Mouse (Mus musculus): ENCODE results near the gene Irf2.

The Irf2 gene

DNA sequence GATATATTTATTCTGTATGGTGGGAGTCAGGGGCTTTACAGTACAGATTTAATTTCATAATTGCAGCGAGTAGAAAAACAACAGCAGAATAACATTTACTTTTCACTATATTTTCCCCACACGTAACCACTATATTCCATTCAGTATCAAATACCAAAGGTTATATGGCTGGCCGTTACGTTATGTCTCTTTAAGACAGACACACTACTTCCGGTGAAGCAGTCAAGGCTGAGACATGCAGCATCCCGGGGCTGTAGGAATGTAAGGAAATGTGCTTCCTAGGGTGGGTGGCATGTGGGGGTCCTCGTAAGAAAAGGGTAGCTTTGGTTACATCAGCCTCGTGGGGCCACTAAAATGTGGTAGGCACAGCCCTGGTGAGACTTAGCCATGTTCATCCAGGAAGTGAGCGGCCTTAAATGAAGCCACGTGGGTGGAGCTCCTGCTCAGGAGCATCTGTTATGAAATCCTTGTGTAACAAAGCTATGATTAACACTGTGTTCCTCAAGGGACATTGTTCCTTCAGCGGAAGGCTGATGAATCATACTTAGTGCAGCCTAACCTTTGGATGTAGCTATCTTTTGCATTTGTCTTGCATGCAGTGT is 71.6 kb downstream of the Irf2 start:
- DNase-seq: peak; percentile 53

DNA sequence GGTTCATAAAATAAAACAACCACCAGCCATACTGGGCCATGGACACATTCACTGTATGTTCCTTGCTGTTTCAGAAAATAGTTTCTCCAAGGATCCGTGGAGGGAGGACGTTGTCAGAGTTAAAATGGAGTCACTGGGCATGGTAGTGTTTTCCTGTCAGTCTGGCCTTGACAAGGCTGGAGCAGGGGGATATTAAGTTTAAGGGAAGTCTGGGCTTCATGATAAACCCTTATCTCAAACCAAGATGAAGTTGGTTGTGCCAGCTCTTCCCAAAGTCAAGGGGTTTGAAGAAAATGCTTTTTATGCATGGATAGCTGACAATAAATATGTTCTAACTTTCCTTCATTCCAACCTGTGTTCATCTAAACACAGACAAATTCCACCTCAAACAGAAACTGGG is 72.4 kb downstream of the Irf2 start:
- DNase-seq: no peak

GRCm38 (mm10) chr8:46812966-46813365 is 73.4 kb downstream of the Irf2 start:
- DNase-seq: no peak

DNA sequence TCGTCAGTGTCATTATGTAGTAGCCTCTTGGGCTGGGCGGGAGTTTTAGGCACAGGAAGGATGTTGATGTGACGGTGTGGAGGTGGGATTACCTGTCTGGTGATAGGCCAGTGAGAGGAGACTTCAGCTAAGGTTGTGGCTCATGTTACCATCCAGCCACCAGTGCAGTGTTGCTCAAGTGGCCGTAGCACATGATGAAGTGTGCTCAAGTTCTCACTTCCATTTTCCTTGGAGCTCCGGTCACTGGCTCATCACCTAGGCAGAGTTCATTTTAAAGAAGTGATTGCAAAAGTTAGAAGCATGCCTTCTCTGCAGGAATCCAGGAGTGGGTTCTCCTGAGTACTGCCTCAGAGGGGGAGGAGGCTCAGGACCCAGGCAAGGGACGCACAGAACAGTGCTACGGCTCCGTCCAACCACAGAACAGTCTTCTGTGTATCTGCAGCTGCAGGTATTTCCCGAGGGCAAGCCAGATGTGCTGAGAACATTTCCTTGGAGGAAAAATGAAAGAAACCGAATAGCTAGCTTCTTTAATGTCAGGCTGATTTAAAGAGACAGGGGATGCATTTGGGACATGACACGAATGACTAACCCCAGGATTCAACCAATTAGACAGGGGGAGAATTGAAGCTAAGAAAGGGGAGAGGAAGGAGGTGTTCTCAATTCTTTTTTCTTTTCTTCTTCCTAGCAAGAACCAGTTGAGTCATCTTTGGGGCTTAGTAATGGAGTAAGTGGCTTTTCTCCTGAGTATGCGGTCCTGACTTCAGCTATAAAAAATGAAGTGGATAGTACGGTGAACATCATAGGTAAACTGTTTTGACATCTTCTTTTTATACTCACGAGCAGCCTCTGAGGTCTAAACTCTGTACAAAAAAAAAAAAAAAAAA is 78.8 kb downstream of the Irf2 start:
- DNase-seq: no peak

DNA sequence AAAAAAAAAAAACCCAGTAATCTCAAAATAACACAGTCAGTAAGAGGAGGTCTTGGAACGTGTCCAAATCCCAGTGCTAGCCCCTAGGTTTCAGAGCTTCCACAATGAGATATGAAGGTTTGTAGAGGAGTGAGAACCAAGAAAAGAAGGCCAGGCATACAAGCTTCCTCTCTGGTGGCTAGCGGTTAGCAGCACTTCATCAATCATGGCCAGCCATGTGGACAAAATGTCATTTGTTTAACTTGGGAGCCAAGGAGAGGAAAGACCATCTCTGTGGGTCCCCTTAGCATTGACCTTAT is 79.4 kb downstream of the Irf2 start:
- no peak for DNase-seq

DNA sequence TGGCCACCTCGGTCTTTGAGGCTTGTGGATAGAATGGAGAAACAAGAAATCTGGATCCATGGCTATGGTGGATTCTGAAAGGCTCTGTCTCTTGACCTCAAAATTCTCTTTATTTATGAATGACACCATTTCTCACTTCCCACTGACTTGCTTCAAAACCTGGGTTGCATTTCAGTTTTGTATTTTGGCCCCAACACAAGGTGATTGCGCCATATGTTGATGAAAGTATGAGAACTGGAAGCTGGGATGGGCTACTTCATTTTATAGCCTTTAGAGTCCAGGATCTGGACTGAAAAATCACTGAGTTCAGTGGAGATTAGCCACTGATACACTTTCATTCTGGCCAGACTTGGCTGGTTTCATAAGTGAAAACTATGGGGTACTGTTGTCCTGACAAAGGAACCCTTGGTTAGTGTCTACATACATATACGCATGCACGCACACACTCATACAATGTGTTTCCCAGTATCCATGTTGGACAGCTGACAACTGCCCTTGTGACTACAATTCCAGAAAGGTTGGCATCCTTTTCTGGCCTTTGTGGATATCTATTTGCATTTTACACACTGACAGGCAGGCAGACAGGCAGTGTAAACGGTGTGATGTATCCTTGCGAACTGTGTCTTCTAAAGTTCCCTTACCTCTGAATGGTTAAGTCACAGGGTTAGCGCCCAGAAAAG is 89.3 kb downstream of the Irf2 start:
- DNase-seq: no peak

DNA sequence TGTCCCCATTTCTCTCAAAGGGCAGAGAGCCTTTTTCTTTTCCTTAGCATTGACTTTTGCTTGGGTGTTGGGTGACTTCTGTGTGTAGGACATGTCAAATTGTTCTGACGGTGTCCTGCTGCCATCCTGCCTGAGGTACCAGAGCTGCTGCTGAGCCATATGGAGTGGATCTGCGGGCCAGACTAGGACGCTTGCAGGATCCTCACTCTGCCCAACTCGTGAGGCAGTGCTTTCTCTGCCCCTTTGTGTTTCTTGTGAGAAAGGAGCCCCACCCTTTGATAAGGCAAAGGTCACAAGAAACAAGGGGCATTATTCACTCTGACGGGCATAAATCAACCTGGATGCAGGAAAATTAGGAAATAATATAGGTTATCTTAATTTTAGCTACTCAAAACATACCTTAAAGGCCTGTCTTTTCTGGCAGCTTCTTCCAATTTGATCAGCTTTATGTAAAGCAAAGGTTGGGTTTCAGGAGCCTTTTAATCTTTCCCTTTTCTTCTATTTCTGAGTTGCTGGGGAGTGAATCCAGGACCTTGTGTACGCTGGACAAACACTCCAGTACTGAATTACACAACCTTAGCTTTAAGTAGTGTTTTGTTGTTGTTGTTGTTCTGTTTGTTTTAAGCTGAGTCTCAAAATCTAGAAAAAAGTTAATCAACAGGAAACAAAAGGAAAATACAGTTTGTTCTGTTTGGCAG is 90.0 kb downstream of the Irf2 start:
- no peak for DNase-seq

DNA sequence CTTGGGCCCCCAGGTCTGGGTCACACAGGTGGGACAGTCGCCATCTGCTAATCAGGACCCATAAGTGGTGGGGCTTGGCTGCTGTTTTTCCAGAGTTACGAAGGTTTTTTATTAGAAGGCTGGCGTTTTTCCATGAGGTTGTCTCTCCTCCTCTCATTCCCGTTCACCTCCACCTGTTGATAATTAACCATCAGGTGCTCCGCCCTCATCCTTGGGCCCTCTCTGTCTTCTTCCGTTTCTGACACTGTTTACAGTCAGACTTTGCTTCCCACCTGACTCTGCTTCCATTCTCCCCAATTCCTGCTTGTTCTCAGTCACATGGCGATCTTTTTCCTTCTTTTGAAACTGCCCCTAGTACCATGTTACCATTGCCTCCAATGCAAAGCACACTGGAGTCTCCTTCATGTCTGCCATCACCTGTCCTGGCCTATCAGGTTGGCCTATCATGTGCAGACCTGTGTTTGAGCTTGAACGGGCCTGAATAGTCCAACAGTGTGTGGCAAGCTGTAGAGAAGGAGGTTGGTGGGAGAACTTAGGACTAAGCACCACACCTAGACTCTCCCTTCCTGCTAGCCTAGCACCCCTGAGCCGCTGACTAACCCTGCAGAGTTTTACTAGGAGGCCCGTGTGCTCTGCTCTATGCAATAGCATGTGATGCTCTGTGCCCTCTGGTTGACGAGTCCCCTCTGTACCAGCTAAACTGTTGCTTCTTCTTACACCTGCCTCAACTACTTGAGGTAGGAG is 90.8 kb downstream of the Irf2 start:
- no peak for DNase-seq

DNA sequence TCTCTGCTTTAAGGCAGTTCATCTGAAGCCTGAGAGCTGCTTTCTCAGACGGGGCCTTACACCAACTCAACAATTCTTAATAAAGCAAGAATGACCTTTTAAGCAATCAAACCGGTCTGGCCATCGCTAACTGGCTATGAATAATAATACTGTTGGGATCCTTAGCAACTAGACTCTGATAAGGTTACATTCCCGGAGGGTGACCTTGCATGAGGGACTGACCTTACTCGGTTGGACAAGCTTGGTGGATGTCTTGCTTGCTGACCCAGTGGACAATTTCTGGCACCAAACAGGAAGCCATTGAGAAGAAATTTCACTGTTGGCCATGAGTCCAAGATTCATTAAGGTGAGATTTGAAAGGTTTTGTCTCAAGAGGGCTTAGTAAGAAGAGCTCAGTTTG is 92.4 kb downstream of the Irf2 start:
- DNase-seq: no peak

DNA sequence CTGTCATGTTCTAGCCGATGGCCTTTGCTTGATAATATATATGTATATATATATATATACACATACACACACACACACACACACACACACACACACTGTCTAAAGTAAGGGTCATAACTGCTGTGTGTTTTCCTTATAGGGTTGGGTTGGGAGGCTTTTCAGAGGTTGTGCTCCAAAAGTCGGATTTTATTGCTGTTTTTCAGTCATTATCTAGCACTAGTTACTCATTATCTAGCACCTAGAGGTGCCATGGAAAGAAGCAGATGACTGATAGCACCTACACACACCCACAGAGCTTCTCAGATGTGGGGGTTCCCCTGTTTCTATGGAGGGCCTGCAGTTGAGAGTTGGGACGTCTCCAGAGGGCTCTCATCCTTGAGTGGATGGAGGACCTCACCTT is 92.9 kb downstream of the Irf2 start:
- no peak for DNase-seq

- DNase-seq: no peak
Measured at GRCm38 (mm10) chr8:46833763-46834162, 94.2 kb downstream of the Irf2 start.

GRCm38 (mm10) chr8:46834440-46834839 is 94.9 kb downstream of the Irf2 start:
- no peak for DNase-seq

- no peak for DNase-seq
Measured at GRCm38 (mm10) chr8:46836011-46836652, 96.6 kb downstream of the Irf2 start.

- no peak for DNase-seq
Measured at GRCm38 (mm10) chr8:46836949-46837348, 97.4 kb downstream of the Irf2 start.

DNA sequence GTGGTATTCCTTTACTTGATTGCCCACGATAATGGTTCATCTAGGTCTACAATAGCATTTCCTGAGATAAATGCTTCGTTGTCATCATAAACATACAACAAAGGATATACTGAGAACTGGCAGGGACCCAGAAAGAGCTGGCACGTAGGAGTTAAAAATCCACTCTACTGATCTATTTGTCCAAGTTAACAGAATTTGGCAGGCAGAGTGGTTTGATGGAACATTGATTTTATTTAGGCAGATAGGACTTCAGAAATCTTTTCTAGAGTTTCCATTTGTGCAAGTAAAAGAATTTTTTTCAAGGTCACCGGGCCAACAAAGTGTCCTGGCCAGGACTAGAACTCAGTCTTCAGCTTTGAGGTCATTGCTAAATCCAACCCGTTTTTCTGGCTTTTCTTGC is 98.5 kb downstream of the Irf2 start:
- DNase-seq: no peak

DNA sequence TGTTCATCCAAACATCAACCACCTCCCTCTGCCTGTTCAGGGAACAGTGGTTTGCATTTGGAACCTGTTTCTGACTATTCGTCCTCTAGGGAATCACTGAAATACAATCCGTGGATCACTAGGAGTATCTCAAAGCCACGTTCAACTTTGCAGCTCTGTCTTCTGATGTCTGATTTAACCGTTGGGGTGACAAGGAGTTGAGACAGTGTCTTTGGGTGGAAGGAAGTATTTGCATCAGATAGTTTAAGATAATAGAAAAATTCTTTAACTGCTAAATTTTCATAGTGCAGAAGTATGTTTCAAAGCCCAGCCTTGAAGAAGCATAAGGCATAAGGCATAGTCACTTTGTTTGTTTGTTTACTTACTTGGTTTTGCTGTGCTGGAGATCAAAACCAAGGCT is 100.9 kb downstream of the Irf2 start:
- DNase-seq: no peak

DNA sequence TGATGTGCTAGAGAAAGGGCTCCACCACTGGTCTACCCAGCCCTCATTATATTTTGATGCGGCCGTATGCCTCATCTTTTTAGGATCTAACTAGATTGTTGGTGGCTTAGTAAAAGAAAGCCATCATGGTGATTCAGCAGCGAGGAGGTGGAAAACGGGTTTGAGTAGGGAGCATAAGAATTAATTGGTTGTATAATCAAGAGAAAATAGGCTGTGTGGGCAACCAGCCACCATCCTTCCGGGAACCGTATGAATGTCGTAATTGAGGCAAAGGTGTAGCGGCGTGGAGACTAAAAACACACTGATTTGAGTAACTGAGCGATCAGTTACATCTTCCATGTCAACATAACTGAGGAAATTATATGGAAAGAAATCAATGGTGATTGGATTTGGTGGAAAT is 101.3 kb downstream of the Irf2 start:
- no peak for DNase-seq

- peak; percentile 15 for DNase-seq
Measured at GRCm38 (mm10) chr8:46842676-46843181, 103.2 kb downstream of the Irf2 start.

- DNase-seq: no peak
Measured at GRCm38 (mm10) chr8:46843855-46844254, 104.3 kb downstream of the Irf2 start.

DNA sequence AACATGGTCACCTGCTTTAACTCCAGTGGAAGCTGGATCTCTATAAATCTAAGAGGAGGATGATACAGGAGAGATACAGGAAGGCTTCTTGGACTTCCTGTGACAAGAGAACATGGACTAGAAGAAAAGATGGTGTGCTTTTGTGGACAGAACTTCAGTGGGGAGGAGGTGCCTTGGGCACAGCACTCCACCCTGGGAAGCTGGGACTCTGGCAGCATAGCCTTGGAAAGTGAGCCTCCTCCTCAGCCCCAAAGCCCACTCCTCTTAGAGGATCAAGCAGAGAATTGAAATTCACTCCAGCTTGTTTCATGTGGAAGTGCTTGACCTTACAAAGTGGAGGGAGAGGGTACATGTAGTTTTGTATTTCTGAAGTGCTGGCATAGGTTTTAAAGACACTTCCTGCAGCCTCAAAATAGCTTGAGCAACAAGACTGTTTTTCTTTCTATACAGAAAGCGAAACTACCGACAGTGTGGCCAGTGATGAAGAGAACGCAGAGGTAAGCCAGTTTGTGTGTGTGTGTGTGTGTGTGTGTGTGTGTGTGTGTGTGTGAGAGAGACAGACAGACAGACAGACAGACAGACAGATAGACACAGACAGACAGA is 104.9 kb downstream of the Irf2 start:
- DNase-seq: no peak

DNA sequence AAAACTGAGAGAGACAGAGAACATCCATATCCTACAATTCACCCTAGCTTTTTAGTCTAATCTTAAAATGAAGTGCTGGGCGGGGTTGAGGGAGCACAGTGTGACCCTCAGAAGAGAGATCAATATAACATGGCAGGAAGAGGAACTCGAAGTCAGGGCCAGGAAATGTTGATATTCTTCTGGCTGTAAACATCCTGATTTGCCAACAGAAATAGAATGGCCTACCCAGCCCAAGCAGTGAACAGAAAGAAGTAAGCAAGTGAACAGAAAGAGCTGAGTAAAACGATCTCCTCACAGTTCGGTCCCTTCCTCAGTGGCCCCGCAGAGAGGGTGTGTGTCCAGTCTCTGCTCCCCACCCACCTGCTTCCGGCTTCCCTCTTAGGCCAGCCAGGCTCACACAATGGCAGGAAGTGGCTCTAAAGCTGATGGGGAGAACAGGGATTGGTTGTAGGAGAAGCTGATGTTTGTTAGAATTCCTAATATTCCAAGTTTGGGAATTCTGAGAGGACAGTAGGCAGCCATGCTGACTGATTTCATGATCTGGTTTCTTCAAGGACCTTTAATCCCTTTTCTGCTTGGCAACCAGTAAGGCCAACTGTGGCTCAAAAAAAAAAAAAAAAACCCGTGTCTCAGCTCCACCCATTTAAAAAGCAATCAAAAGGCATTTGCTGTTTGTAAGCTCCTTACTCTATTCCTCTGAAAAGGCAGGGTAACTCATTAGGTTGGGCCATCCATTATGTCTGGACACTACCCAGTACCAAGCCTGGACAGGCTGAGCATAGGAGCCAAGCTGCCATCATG is 105.6 kb downstream of the Irf2 start:
- no peak for DNase-seq

Data from right cerebral cortex, postnatal 25 days (tissue).